Mouse (Mus musculus) cerebellum, adult 2 months (tissue): ENCODE measurements around the gene Nlgn1.

Experiments
- CTCF ChIP-seq: fragments of 200-500 bp; IDR thresholded peaks from 2 replicates; pipeline ENCODE4 v1.5.1; 2011; ENCODE audit warnings: low read depth, mild to moderate bottlenecking, control low read depth, low read length, moderate library complexity, borderline replicate concordance; ENCODE audit not compliant: insufficient read depth
- POLR2A ChIP-seq: fragments of 200-500 bp; IDR thresholded peaks from 2 replicates; pipeline ENCODE4 v1.6.1; 2011; ENCODE audit warnings: low read length, control low read depth, borderline replicate concordance; ENCODE audit not compliant: insufficient read depth

- TF ChIP-seq CTCF (no peak), POLR2A (no peak)
Measured at GRCm38 (mm10) chr3:25575526-25575925, 756.7 kb downstream of the Nlgn1 start.
